Mouse (Mus musculus): ENCODE measurements around the gene Hnf4a. TPM values are rescaled to one million over a fixed set of nuclear protein-coding genes. Genes with fewer than 3 reads are reported as not detected.

Hnf4a gene
- polyA plus RNA-seq, 1 experiment from 2014 or later = not detected

DNA sequence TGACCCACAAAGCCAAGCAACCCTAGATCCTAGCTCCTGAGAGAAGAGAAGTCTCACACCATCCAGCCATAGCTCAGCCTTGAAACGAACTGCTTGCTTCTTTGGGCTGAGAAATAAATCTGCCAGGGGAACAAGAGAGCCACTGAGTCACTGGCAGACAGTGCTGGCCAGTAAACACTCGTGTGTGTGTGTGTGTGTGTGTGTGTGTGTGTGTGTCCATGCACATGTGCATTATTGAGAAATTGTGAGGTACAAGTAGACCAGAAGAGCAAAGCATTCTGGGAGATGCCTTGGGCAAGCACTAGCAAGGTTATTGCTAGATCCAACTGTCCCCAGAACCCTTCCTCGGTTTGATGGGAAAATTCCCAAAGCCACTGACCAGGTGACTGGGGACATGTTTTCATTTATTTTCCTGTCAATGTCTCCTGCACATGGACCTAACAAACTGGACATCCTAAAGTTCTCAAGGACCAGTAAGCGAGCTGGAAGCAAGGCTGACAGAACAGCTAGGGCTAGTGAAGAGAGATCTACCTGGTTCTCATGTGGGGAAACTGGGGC, 47.9 kb downstream of the Hnf4a start:
- H3K36me3 ChIP-seq (ENCODE audit: control insufficient read depth, insufficient read depth, low read length) = no peaks in the 10 kb centered on the region
- H3K27ac ChIP-seq (ENCODE audit: low read length) = no peak overlapping the region
- no peak for ATAC-seq (ENCODE audit: low read depth)
- H3K9ac ChIP-seq (ENCODE audit: low read length) = no peak overlapping the region
- no peaks in the 10 kb centered on the region for H3K9me3 ChIP-seq (ENCODE audit: control insufficient read depth, low read length)
- no peak overlapping the region for H3K4me3 ChIP-seq (ENCODE audit: low read length)
- no peaks in the 10 kb centered on the region for H3K4me1 ChIP-seq (replicated peaks; ENCODE audit: control insufficient read depth, insufficient read depth, low read length)
- no peak overlapping the region for H3K4me2 ChIP-seq (ENCODE audit: low read depth, low read length)
- 58% methylated on average over 4 of the region's 4 CpGs for WGBS
- H3K27me3 ChIP-seq (ENCODE audit: control insufficient read depth, insufficient read depth, low read depth, low read length) = no peaks in the 10 kb centered on the region

DNA sequence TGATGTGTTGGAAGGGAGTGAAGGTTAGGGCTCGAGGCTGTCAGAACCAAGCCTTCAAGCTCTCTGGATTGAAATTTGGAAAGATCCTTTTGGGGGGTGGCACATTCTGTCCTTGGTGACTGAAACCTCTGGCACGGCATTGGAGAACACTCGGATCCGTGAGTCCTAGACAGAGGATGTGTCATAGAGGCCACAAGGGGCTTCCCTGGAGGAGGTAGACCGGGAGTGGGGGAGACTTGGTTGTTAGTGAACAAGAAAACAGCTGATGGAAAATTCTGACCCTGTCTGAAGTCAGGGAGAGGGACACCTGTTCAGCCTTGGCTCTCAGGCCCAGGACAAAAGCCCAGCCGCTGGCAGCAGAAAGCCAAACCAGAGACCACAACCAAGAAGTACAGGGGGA, 48.4 kb downstream of the Hnf4a start:
- no peaks in the 10 kb centered on the region for H3K4me1 ChIP-seq (replicated peaks; ENCODE audit: control insufficient read depth, insufficient read depth, low read length)
- H3K27me3 ChIP-seq (ENCODE audit: control insufficient read depth, insufficient read depth, low read depth, low read length) = no peaks in the 10 kb centered on the region
- 53% methylated on average over 6 of the region's 6 CpGs for WGBS
- ATAC-seq (ENCODE audit: low read depth) = no peak
- no peaks in the 10 kb centered on the region for H3K36me3 ChIP-seq (ENCODE audit: control insufficient read depth, insufficient read depth, low read length)
- H3K4me2 ChIP-seq (ENCODE audit: low read depth, low read length) = no peak overlapping the region
- no peak overlapping the region for H3K27ac ChIP-seq (ENCODE audit: low read length)
- no peak overlapping the region for H3K4me3 ChIP-seq (ENCODE audit: low read length)
- no peaks in the 10 kb centered on the region for H3K9me3 ChIP-seq (ENCODE audit: control insufficient read depth, low read length)
- no peak overlapping the region for H3K9ac ChIP-seq (ENCODE audit: low read length)

- no peak for ATAC-seq (ENCODE audit: low read depth)
- WGBS = 21% methylated on average over 13 of the region's 13 CpGs
Measured at GRCm38 (mm10) chr2:163555417-163555816, 48.8 kb downstream of the Hnf4a start.

GRCm38 (mm10) chr2:163558548-163558947, 51.9 kb downstream of the Hnf4a start:
- ATAC-seq (ENCODE audit: low read depth) = no peak
- Histone ChIP-seq H3K9me3 (ENCODE audit: control insufficient read depth, low read length) (no peaks in the 10 kb centered on the region), H3K9ac (ENCODE audit: low read length) (no peak overlapping the region), H3K4me1 (replicated peaks; ENCODE audit: control insufficient read depth, insufficient read depth, low read length) (no peaks in the 10 kb centered on the region), H3K4me3 (ENCODE audit: low read length) (no peak overlapping the region), H3K36me3 (ENCODE audit: control insufficient read depth, insufficient read depth, low read length) (no peaks in the 10 kb centered on the region), H3K4me2 (ENCODE audit: low read depth, low read length) (no peak overlapping the region), H3K27ac (ENCODE audit: low read length) (no peak overlapping the region), H3K27me3 (ENCODE audit: control insufficient read depth, insufficient read depth, low read depth, low read length) (no peaks in the 10 kb centered on the region)
- 50% methylated on average over 1 of the region's 1 CpGs for WGBS

More at GRCm38 (mm10) chr2:163555417-163555816, 48.8 kb downstream of the Hnf4a start:
- Histone ChIP-seq H3K4me1 (replicated peaks; ENCODE audit: control insufficient read depth, insufficient read depth, low read length) (no peaks in the 10 kb centered on the region), H3K4me2 (ENCODE audit: low read depth, low read length) (no peak overlapping the region), H3K27me3 (ENCODE audit: control insufficient read depth, insufficient read depth, low read depth, low read length) (no peaks in the 10 kb centered on the region), H3K36me3 (ENCODE audit: control insufficient read depth, insufficient read depth, low read length) (no peaks in the 10 kb centered on the region), H3K27ac (ENCODE audit: low read length) (no peak overlapping the region), H3K9me3 (ENCODE audit: control insufficient read depth, low read length) (no peaks in the 10 kb centered on the region), H3K9ac (ENCODE audit: low read length) (no peak overlapping the region), H3K4me3 (ENCODE audit: low read length) (no peak overlapping the region)

- no peak overlapping the region for H3K9ac ChIP-seq (ENCODE audit: low read length)
- no peaks in the 10 kb centered on the region for H3K9me3 ChIP-seq (ENCODE audit: control insufficient read depth, low read length)
- no peaks in the 10 kb centered on the region for H3K36me3 ChIP-seq (ENCODE audit: control insufficient read depth, insufficient read depth, low read length)
- H3K4me1 ChIP-seq (replicated peaks; ENCODE audit: control insufficient read depth, insufficient read depth, low read length) = no peaks in the 10 kb centered on the region
- H3K27ac ChIP-seq (ENCODE audit: low read length) = no peak overlapping the region
- H3K27me3 ChIP-seq (ENCODE audit: control insufficient read depth, insufficient read depth, low read depth, low read length) = no peaks in the 10 kb centered on the region
- ATAC-seq (ENCODE audit: low read depth) = no peak
- WGBS = 39% methylated on average over 5 of the region's 5 CpGs
- H3K4me2 ChIP-seq (ENCODE audit: low read depth, low read length) = no peak overlapping the region
- H3K4me3 ChIP-seq (ENCODE audit: low read length) = no peak overlapping the region
Measured at GRCm38 (mm10) chr2:163559236-163559635, 52.6 kb downstream of the Hnf4a start.

- Histone ChIP-seq H3K4me1 (replicated peaks; ENCODE audit: control insufficient read depth, insufficient read depth, low read length) (no peaks in the 10 kb centered on the region), H3K36me3 (ENCODE audit: control insufficient read depth, insufficient read depth, low read length) (no peaks in the 10 kb centered on the region), H3K4me3 (ENCODE audit: low read length) (no peak overlapping the region), H3K4me2 (ENCODE audit: low read depth, low read length) (no peak overlapping the region), H3K27ac (ENCODE audit: low read length) (no peak overlapping the region), H3K27me3 (ENCODE audit: control insufficient read depth, insufficient read depth, low read depth, low read length) (no peaks in the 10 kb centered on the region), H3K9me3 (ENCODE audit: control insufficient read depth, low read length) (no peaks in the 10 kb centered on the region), H3K9ac (ENCODE audit: low read length) (no peak overlapping the region)
- no peak for ATAC-seq (ENCODE audit: low read depth)
- 73% methylated on average over 3 of the region's 3 CpGs for WGBS
Measured at GRCm38 (mm10) chr2:163560247-163560646, 53.6 kb downstream of the Hnf4a start.

GRCm38 (mm10) chr2:163561258-163561948, 54.8 kb downstream of the Hnf4a start:
- Histone ChIP-seq H3K4me3 (ENCODE audit: low read length) (no peak overlapping the region), H3K9me3 (ENCODE audit: control insufficient read depth, low read length) (no peaks in the 10 kb centered on the region), H3K4me2 (ENCODE audit: low read depth, low read length) (no peak overlapping the region), H3K9ac (ENCODE audit: low read length) (no peak overlapping the region), H3K36me3 (ENCODE audit: control insufficient read depth, insufficient read depth, low read length) (no peaks in the 10 kb centered on the region), H3K4me1 (replicated peaks; ENCODE audit: control insufficient read depth, insufficient read depth, low read length) (no peaks in the 10 kb centered on the region), H3K27ac (ENCODE audit: low read length) (no peak overlapping the region), H3K27me3 (ENCODE audit: control insufficient read depth, insufficient read depth, low read depth, low read length) (no peaks in the 10 kb centered on the region)
- WGBS = 51% methylated on average over 13 of the region's 13 CpGs
- ATAC-seq (ENCODE audit: low read depth) = no peak

- no peak for ATAC-seq (ENCODE audit: low read depth)
- H3K4me2 ChIP-seq (ENCODE audit: low read depth, low read length) = no peak overlapping the region
- H3K4me3 ChIP-seq (ENCODE audit: low read length) = no peak overlapping the region
- H3K27ac ChIP-seq (ENCODE audit: low read length) = no peak overlapping the region
- WGBS = 19% methylated on average over 8 of the region's 8 CpGs
- H3K4me1 ChIP-seq (replicated peaks; ENCODE audit: control insufficient read depth, insufficient read depth, low read length) = no peaks in the 10 kb centered on the region
- no peak overlapping the region for H3K9ac ChIP-seq (ENCODE audit: low read length)
- H3K36me3 ChIP-seq (ENCODE audit: control insufficient read depth, insufficient read depth, low read length) = no peaks in the 10 kb centered on the region
- no peaks in the 10 kb centered on the region for H3K9me3 ChIP-seq (ENCODE audit: control insufficient read depth, low read length)
- no peaks in the 10 kb centered on the region for H3K27me3 ChIP-seq (ENCODE audit: control insufficient read depth, insufficient read depth, low read depth, low read length)
Measured at GRCm38 (mm10) chr2:163564646-163565045, 58.0 kb downstream of the Hnf4a start.

DNA sequence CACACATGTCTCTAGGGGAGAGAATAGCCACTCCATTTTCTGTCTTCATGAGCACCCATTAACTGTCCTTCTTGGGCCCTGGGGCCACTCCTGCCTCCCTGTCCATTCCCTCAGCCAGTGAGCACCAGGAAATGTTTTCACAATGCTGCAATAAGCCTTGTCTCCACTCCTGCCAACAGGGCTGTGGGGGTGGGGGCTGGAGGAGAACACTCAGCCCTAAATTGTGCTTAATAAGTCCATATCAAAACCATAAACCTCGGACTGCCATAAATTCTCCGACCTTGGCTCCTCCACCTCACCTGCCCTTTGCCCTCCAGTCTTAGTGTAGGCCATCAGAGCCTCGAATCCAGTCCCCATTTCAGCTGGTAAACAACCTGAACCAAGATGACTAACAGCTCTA, 67.7 kb downstream of the Hnf4a start:
- Histone ChIP-seq H3K27ac (ENCODE audit: low read length) (no peak overlapping the region), H3K27me3 (ENCODE audit: control insufficient read depth, insufficient read depth, low read depth, low read length) (no peaks in the 10 kb centered on the region)
- ATAC-seq (ENCODE audit: low read depth) = no peak

More for the DNA sequence above, 67.7 kb downstream of the Hnf4a start:
- 75% methylated on average over 3 of the region's 3 CpGs for WGBS
- Histone ChIP-seq H3K36me3 (ENCODE audit: control insufficient read depth, insufficient read depth, low read length) (no peaks in the 10 kb centered on the region), H3K4me1 (replicated peaks; ENCODE audit: control insufficient read depth, insufficient read depth, low read length) (no peaks in the 10 kb centered on the region), H3K4me3 (ENCODE audit: low read length) (no peak overlapping the region), H3K9me3 (ENCODE audit: control insufficient read depth, low read length) (no peaks in the 10 kb centered on the region), H3K4me2 (ENCODE audit: low read depth, low read length) (no peak overlapping the region), H3K9ac (ENCODE audit: low read length) (no peak overlapping the region)

Data from lung, embryonic 16.5 days (tissue).